Mouse (Mus musculus) T-helper 17 cell (primary cell): ENCODE results near the gene Npdc1.

Experiments
- in situ Hi-C, 2 experiments: fragments of 300-600 bp; cut with MboI, MseI; formaldehyde crosslinking; loops; 1 replicate in 1 of 2; 2 replicates in 1 of 2; pipeline ENCODE4 v1.15.1; 2025; ENCODE audit warnings: high pct_unique_total_duplicates in 2 of 2

The Npdc1 gene

DNA sequence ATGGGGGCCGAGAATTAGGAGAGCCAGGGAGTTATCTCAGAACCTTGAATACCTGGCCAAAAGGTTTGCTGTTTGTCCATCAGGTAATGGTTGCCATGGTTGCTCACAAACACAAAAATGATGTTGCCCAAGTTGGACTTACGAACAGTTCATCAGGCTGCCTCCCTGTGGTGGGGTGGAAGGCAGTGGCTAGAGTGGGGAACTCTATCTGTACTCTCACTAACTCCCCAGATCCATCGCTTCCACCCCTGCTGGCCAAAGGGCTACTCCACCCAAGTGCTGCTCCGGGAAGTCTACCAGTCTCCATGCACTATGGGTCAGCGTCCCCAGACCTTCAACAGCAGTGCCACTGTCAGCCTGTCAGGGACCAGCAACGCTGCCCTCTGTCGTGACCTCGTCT is at the start of gene Npdc1:
Gene Npdc1, plus strand, starts transcription at position 301 of the 400 bp plus-strand sequence.
- in situ Hi-C loops, result no loop called here

DNA sequence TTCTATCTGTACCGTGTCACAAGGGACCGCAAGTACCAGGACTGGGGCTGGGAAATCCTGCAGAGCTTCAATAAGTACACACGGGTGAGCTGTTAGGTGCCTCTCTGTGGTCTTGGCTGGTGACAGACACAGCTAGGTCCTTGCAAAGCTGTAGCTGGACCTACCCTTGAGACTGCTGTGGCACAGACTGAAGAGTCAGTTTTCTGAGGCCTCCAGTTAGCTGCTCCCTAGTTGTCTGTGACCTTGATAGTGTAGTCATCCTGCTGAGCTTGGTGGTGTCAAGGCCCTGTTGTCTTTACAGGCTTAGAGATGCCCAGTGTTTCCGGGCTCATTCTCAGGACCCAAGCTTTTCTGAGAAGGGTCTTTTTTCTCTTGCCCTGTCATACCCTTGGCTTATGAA is 49.7 kb upstream of the Npdc1 start:
- in situ Hi-C loops, result no loop called here

DNA sequence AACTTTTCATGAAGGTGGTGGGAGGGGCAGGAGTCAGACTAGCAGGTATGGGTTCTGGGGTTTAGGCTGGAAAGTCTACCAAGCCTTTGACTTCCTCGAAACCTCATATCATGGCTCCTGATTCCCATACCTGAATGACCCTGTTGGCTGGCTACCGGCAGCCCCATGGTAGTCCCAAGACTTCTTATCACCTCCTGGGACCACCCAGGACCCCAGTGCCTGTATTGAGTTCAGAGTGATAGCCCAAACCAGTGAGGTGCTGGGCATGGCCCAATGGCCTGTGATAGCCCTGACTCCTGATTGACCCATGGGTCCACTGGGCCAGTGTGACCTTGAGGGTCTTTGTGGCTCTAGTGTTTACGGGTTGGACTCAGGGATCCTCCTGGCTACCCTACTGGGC is 48.5 kb upstream of the Npdc1 start:
- in situ Hi-C loops, result no loop called here

- in situ Hi-C loops, result no loop called here
These were observed 44.9 kb upstream of the Npdc1 start for GRCm38 (mm10) chr2:25354211-25354610.

GRCm38 (mm10) chr2:25355419-25356066 is 43.6 kb upstream of the Npdc1 start:
- in situ Hi-C loops, result no loop called here

- in situ Hi-C loops, result no loop called here
These were observed 42.7 kb upstream of the Npdc1 start, which contains the start of gene Dpp7 for GRCm38 (mm10) chr2:25356208-25357079. Gene Dpp7 (minus strand): TSS chr2:25356359.

DNA sequence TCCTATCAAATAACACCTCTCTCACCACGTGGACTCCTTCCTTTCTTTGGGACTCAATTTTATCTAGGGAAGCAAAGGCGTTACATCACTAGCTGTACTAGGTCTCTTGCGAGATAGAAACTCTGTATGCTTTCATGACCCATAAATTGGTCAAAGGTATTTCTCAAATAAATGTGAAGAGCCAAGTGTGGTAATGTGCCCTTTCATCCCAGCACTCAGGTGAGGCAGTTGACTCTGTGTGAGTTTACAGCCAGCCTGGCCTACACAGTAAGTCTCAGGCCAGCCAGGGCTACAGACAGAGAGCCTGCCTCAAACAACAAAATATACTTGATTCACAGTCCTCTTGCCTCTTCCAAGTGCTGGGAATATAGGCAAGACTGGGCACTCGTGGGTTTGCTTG is 39.3 kb upstream of the Npdc1 start:
- in situ Hi-C loops, result loop anchor here in 1 of 2 experiments (5.0 kb wide), 1 partner anchor 1662 kb away; no protein-coding TSS in a partner anchor

DNA sequence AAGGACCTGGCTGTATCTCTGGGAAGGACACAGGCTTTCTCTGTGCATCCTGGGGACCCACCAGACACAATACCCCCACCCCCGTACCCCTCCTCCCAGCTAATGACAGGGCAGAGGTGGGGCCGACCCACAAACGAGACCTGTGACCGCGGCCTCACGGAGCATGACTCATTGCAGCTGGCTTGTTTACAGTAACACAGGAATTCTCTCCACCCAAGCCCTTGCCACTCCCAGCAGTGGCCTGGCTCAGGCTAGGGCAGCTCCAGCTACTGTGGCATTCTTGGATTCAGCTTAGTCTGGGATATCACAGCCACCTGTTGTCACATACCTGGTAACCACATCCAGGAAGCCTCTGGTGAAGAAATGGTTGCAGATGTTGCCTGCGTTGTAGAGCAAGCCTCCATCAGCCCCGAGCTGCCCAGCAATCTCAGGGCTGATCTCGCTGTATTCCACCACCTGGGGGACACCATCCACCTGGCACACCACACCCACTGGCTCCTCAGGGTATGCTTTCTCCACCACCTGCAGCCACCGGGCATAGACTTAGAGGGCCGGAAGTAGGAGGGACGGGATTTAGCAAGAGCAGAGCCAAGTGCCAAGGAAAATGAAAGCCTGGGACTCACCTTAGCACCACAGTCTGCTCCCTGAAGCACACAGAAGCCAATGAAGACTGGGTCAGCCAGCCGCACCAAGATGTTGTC is 35.5 kb upstream of the Npdc1 start:
- in situ Hi-C loops, result loop anchor here in 1 of 2 experiments (5.0 kb wide), 1 partner anchor 1659 kb away; no protein-coding TSS in a partner anchor

DNA sequence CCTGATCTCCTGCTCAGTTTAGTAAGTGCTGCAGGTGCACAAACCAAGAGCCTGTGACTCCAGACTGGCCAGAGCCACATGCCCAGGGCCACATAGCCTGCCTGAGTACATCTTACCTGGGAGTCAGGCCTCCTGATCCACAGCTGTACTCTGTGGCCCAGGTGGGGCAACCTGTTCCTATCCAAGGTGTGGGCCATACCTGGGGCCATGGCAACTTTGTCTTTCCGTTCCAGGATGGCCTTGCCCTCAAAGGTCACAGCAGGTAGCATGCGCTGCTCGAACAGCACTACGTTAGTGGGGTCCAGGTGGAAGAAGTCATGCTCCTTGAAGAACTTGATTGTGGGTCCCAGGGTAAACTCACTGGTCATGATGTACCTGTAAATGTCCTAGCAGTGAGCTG is 34.8 kb upstream of the Npdc1 start:
- in situ Hi-C loops, result loop anchor here in 1 of 2 experiments (5.0 kb wide), 1 partner anchor 1658 kb away; no protein-coding TSS in a partner anchor

DNA sequence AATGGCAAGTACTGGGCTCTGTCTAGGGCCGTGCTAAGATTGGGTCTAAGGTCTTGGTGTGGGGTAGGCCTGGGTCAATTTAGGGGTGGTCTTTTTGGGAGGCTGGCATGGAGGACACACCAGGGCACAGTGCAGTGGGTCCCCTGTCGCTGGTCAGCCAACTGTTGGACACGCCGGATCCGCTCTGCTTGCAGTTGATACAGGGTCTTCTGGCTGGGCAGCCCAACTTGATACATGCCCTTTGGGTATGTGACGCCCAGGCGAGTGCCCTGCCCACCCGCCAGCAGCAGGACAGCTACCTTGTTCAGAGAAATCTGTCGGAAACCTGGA is 34.4 kb upstream of the Npdc1 start:
- in situ Hi-C loops, result loop anchor here in 1 of 2 experiments (5.0 kb wide), 1 partner anchor 1658 kb away; no protein-coding TSS in a partner anchor

DNA sequence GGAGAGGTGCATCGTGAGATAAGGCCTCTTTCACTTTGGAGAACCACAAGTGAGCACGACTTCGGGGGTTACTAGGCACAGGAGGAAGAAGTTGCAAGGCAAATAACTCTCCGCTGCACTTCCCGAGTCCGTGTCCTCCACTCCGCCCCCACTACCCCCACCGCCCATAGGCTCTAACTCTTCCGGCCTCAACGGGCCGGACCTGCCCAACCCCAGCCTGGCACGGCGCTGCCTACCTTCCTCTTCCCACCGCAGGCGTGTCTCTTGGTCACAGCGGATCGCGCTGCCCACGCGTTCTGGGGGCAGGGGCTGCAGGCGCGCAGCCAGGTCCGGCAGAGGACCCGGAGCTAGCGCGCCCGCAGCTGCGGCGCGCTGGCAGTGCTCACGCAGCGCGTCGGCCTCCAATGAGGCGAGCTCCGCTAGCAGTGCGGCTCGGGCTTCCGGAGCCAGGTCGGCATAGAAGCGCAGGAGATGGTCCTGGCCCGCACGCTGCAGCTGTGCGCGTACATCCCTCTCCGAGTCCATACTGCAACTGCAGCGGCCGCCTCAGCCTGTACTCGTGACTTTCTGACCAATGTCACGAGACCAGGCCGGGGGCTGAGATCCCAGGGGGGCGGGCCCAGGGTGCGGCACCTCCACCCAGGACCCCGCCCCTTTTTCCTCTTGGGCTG is 33.9 kb upstream of the Npdc1 start, which contains the start of gene Uap1l1:
Gene Uap1l1, minus strand, starts transcription at position 592 of the 671 bp plus-strand sequence.
- in situ Hi-C loops, result no loop called here

DNA sequence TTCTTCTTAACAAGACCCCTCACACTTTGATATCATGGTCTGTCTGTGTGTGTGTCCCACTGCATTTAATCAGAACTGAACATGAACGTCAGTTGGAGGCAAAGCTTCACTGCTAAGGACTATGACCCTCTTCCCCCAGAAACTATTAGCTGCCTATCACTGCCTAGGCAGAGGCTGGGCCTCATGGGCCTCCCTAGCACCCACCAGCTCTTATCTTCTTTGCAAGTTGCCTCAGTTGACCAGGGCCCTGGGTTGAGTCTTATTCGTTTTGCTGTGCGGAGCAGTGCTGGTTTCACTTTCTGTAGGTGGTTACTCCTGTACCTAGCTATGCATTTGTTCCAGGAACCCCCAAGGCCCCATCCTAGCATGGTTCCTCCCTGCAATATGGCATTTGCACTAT is 29.2 kb upstream of the Npdc1 start:
- in situ Hi-C loops, result no loop called here

DNA sequence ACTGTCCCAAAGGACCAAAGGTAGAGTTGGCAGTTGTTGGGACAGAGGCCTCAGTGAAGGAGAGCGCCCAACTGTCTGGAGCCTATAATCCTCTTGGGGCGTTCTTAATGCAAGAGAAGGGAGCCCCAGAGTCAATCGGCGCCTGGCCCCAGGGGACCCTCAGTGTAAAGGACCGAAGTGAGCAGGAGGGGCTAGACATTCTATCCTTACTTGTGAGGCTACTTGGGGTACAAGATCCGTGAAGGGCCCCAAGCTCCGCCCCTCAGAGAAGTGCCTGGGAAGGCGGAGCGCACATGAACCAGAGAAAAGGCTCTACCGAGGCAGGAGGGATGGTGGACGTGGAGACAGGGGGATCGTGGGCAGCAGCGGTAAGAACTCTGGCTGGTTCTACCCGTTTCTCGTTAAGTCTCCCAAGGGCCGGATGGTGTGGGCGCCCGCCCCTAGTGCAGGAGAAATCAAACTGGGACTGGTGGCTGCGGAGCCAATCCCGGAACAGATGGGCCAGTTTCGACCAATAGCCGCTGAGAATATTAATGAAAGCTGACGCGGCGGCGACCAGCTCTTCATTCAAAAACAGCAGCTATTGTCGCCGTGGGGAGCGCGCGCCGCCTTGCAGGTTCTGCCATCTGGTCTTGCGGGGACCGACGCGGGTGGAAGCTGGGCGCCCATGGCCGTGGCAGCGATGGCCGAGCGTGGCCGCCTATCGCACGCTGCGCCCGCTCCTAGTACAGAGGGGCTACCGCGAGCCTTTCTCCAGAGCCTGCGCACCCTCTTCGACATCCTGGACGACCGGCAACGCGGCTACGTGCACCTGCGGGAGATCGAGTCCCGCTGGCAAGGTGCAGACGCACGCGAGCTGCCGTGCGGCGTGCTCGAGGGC is 27.1 kb upstream of the Npdc1 start, which contains the start of gene Sapcd2:
Gene Sapcd2, plus strand, starts transcription at position 558 of the 880 bp plus-strand sequence.
- in situ Hi-C loops, result no loop called here

- in situ Hi-C loops, result no loop called here
These were observed 26.3 kb upstream of the Npdc1 start for GRCm38 (mm10) chr2:25372644-25373391.

DNA sequence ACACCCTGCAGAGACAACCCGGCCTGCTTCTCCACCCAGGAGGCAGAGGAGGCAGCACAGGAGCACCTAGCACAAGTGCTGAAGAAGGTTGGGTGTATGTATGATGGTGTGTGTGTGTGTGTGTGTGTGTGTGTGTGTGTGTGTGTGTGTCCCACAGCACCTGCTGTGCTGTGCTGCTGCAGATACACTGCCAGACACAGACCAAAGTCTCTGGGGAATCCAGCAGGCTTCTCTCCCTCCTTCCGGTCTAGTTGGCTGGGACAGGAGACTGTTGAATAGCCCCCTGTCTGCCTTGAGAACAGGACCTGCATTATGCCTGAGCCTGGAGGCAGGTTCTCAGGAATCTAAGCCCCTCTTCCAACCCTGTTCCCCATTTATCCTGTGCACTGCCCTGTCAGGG is 25.7 kb upstream of the Npdc1 start:
- in situ Hi-C loops, result no loop called here

- in situ Hi-C loops, result no loop called here
These were observed 22.6 kb upstream of the Npdc1 start for GRCm38 (mm10) chr2:25376589-25376988.

GRCm38 (mm10) chr2:25384492-25384891 is 14.7 kb upstream of the Npdc1 start:
- in situ Hi-C loops, result no loop called here

GRCm38 (mm10) chr2:25391266-25391665 is 7.9 kb upstream of the Npdc1 start:
- in situ Hi-C loops, result no loop called here
